Comparison of ENCODE assay signal across 7 mouse cellular contexts in genomic region chr11:32450216-32450615, GRCm38 (mm10). TPM values are rescaled to one million over a fixed set of nuclear protein-coding genes. Genes with fewer than 3 reads are reported as not detected.
A peak's percentile ranks its signal among the peaks of the same experiment; 100 is the strongest.
DNase-seq lines count a peak whose midpoint lies in the region; ATAC-seq and TF ChIP-seq lines count a peak whose summit lies in the region.

No protein-coding gene starts in this region.

- no peaks in the 10 kb centered on the region for H3K27me3 ChIP-seq in lung, postnatal 0 days (replicated peaks; ENCODE audit: insufficient read depth, low read length)

- no peak for TF ChIP-seq EP300 in lung, postnatal 0 days (IDR thresholded peaks at IDR 0.05)

- no peak overlapping the region for H3K4me3 ChIP-seq in lung, postnatal 0 days (ENCODE audit: low read depth, low read length)

- H3K9me3 ChIP-seq in lung, postnatal 0 days (ENCODE audit: low read length): no peaks in the 10 kb centered on the region

- H3K27ac ChIP-seq in lung, postnatal 0 days (ENCODE audit: low read length): no peak overlapping the region

- H3K4me2 ChIP-seq in lung, postnatal 0 days (replicated peaks; ENCODE audit: low read depth, low read length): no peak overlapping the region

- 0% methylated on average over 1 of the region's 1 CpGs for WGBS in lung, postnatal 0 days

- no peaks in the 10 kb centered on the region for H3K36me3 ChIP-seq in lung, postnatal 0 days (ENCODE audit: insufficient read depth, low read length)

- peak; percentile 91 for TF ChIP-seq CTCF in lung, postnatal 0 days (IDR thresholded peaks at IDR 0.05)

- DNase-seq in ovary, adult 18-20 months (ENCODE audit: low spot score): peak; percentile 21
- DNase-seq in ovary, postnatal 10 days (ENCODE audit: low spot score): no peak
- peak; percentile 46 for DNase-seq in adrenal gland, adult 2 months
- peak; percentile 54 for DNase-seq in embryo, embryonic 11.5 days (ENCODE audit: low read depth, low spot score)
- peak; percentile 56 for DNase-seq in kidney, postnatal 10 days
- peak; percentile 89 for DNase-seq in lung, postnatal 0 days (ENCODE audit: low spot score)
- peak; percentile 55 for DNase-seq in skeletal muscle tissue, adult 2 months (ENCODE audit: low read depth, low spot score)

- ATAC-seq in lung, postnatal 0 days: no peak

- H3K4me1 ChIP-seq in lung, postnatal 0 days (ENCODE audit: insufficient read depth, low read depth, low read length): no peaks in the 10 kb centered on the region

- H3K9ac ChIP-seq in lung, postnatal 0 days (replicated peaks; ENCODE audit: low read depth): no peak overlapping the region

RNA-seq across cellular contexts. Expression of gene Ubtd2, which starts 5.0 kb away (rescaled TPM):
- total RNA-seq in adrenal gland, adult 2 months (2021): 10 to 100 TPM; 12.2 to 14.4 TPM
- polyA plus RNA-seq in adrenal gland, adult 2 months (2012; rRNA removed): 4.7 and 4.9 TPM in 2 replicates
- polyA plus RNA-seq in lung, postnatal 0 days (2015; fragmentation: Nextera tagmentation; extraction: Ambion mirVana): 23.7 and 25.1 TPM in 2 replicates
